Mouse (Mus musculus): ENCODE measurements around the gene Mthfd1l.

GRCm38 (mm10) chr10:4041691-4042090, 68.8 kb downstream of the Mthfd1l start:
- TF ChIP-seq MYC (IDR thresholded peaks at IDR 0.05; ENCODE audit: low read depth, low read length) = no peak
- no peak for TF ChIP-seq POLR2A (IDR thresholded peaks at IDR 0.05; ENCODE audit: low read depth, low read length)
- TF ChIP-seq CTCF (conservative IDR thresholded peaks at IDR 0.05 in 1 of 2, IDR thresholded peaks at IDR 0.05 in 1 of 2; ENCODE audit: low read depth in 2 of 2, low read length in 2 of 2) = peak; percentile 22 to 61; a peak in 2 of 4 replicates
- no peak for TF ChIP-seq CHD2 (IDR thresholded peaks at IDR 0.05; ENCODE audit: low read length)
- TF ChIP-seq POLR2AphosphoS2 (IDR thresholded peaks at IDR 0.05; ENCODE audit: low read depth, low read length) = no peak
- TF ChIP-seq MEF2A (IDR thresholded peaks at IDR 0.05; ENCODE audit: borderline replicate concordance, low read depth, low read length) = no peak
- no peak for TF ChIP-seq ZNF384 (IDR thresholded peaks at IDR 0.05; ENCODE audit: low read depth, low read length)
- TF ChIP-seq BHLHE40 (IDR thresholded peaks at IDR 0.05; ENCODE audit: low read depth, low read length) = no peak
- TF ChIP-seq MAX (IDR thresholded peaks at IDR 0.05; ENCODE audit: low read length) = no peak
- TF ChIP-seq GABPA (IDR thresholded peaks at IDR 0.05; ENCODE audit: insufficient replicate concordance, low read depth, low read length) = no peak
- TF ChIP-seq IRF4 (IDR thresholded peaks at IDR 0.05; ENCODE audit: low read depth, low read length) = no peak
- no peak for TF ChIP-seq TBP (conservative IDR thresholded peaks at IDR 0.05; ENCODE audit: low read depth, low read length)
- peak; percentile 32 for TF ChIP-seq RAD21 (IDR thresholded peaks at IDR 0.05; ENCODE audit: low read depth, low read length)
